Mouse (Mus musculus) lung, postnatal 36 days (tissue): Measurements from ENCODE around the gene Mmp7.

Experiments
- DNase-seq: peaks from one replicate; pipeline ENCODE4 v3.0.0; 2022; ENCODE audit warnings: mixed read lengths

Gene Mmp7

GRCm38 (mm10) chr9:7744156-7744555 lies 52.3 kb downstream of the Mmp7 start:
- no peak for DNase-seq

- no peak for DNase-seq
These were observed 57.0 kb downstream of the Mmp7 start for GRCm38 (mm10) chr9:7748881-7749280.
